Mouse (Mus musculus): ENCODE measurements around the gene Tomm7. TPM values are rescaled to one million over a fixed set of nuclear protein-coding genes. Genes with fewer than 3 reads are reported as not detected.

Gene Tomm7
- polyA plus RNA-seq, 1 experiment from 2014 or later = 84.0 TPM

- Histone ChIP-seq H3K4me1 (ENCODE audit: control insufficient read depth, insufficient read depth, low read length) (no peaks in the 10 kb centered on the region), H3K9me3 (ENCODE audit: control insufficient read depth, low read length) (no peaks in the 10 kb centered on the region), H3K4me2 (ENCODE audit: low read length) (no peak overlapping the region), H3K9ac (replicated peaks; ENCODE audit: low read length) (no peak overlapping the region), H3K4me3 (replicated peaks; ENCODE audit: low read depth, low read length) (no peak overlapping the region), H3K27me3 (ENCODE audit: control insufficient read depth, insufficient read depth, low read length) (no peaks in the 10 kb centered on the region), H3K27ac (replicated peaks; ENCODE audit: low read depth, low read length) (no peak overlapping the region), H3K36me3 (ENCODE audit: control insufficient read depth, insufficient read depth, low read length) (no peaks in the 10 kb centered on the region)
- ATAC-seq (ENCODE audit: low FRiP score, low TSS enrichment) = no peak
- DNase-seq = no peak
- 76% methylated on average over 5 of the region's 5 CpGs for WGBS
These were observed 22.0 kb upstream of the Tomm7 start for GRCm38 (mm10) chr5:23865941-23866340.

DNA sequence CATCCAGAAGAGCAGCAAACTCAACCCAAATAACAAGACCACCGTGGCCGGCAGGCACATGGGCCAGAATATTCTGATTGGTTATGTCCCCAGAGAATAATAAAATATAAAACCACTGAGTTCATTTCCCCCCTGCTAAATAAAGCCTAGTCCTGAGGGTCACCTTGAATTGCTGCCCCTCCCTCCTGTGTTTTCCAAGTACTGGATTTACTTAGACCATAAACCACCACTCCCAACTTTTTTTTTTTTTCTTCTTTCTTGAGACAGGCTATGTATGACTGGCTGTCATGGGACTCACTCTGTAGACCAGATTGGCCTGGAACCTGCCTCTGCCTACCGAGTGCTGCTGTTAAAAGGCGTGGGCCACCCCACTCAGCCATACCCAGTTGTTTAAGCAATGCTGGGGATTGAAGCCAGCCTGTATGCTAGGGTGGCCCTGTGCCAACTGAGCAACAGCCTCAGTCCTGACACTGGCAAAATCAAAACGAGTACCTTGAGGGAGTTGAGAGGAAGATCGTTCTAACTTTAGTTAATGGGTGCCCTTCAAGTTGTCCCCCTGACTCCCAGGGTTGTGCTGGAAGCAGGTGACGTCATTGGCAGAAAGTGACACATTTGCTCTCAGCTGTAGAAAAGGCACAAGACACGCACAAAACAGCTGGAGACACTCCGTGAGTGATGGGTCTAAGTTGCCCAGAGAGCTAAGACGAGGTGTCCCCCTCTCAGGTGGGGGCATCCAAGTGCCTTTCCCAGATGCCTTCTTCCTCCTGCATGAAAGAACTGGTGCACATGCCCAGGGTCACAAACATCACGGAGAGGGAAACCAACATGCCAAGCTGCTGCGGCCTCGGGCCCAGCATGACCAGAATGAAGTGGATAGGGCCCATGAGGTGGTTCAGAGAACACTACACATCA lies 20.3 kb upstream of the Tomm7 start:
- Histone ChIP-seq H3K4me3 (replicated peaks; ENCODE audit: low read depth, low read length) (no peak overlapping the region), H3K27ac (replicated peaks; ENCODE audit: low read depth, low read length) (no peak overlapping the region), H3K27me3 (ENCODE audit: control insufficient read depth, insufficient read depth, low read length) (no peaks in the 10 kb centered on the region), H3K9ac (replicated peaks; ENCODE audit: low read length) (no peak overlapping the region), H3K4me2 (ENCODE audit: low read length) (no peak overlapping the region), H3K4me1 (ENCODE audit: control insufficient read depth, insufficient read depth, low read length) (no peaks in the 10 kb centered on the region), H3K9me3 (ENCODE audit: control insufficient read depth, low read length) (no peaks in the 10 kb centered on the region), H3K36me3 (ENCODE audit: control insufficient read depth, insufficient read depth, low read length) (no peaks in the 10 kb centered on the region)
- WGBS = 92% methylated on average over 13 of the region's 13 CpGs
- ATAC-seq (ENCODE audit: low FRiP score, low TSS enrichment) (no peak), DNase-seq (no peak)

DNA sequence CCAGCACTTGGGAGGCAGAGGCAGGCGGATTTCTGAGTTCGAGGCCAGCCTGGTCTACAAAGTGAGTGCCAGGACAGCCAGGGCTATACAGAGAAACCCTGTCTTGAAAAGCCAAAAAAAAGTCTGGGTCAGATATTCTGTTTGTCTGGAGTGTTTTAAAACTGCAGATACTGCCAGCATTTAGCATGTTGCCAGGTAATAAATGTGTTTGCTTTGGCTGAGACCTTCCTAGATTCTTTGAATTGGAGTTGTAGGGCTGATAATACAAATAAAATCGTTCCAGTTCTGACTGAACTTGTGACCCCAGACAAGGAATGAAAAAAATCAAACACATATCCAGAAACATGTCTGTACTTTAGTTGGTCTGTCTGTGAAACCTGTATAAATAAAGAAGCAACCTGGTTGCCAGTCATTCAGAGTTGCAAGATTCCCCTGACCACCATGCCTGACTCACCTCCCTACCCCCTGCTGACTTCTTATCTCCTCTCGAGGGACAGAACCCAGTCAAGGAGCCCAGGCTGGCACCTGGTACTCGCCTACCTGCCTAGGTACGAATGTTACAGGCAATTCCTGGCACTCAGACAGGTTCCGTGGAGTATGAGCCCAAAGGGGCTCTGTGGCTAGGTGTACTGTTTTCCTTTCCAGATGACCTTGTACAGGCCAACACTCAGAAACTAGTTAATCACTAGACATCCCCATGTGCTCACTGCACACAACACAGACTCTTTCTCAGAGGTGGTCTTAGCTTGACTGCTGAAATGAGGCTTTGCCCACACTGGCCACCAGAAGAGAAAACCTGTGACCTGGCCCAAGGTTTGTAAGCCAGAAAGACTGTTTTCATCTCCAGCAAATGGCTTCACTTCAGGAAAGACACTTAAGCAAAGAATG lies 19.4 kb upstream of the Tomm7 start:
- no peaks in the 10 kb centered on the region for H3K27me3 ChIP-seq (ENCODE audit: control insufficient read depth, insufficient read depth, low read length)
- 85% methylated on average over 7 of the region's 7 CpGs for WGBS
- H3K4me3 ChIP-seq (replicated peaks; ENCODE audit: low read depth, low read length) = no peak overlapping the region
- no peak for ATAC-seq (ENCODE audit: low FRiP score, low TSS enrichment)
- no peak overlapping the region for H3K4me2 ChIP-seq (ENCODE audit: low read length)
- H3K4me1 ChIP-seq (ENCODE audit: control insufficient read depth, insufficient read depth, low read length) = no peaks in the 10 kb centered on the region
- peaks cover 3% of the 10 kb centered on the region; the same call in 1 of the 2 replicates for H3K36me3 ChIP-seq (ENCODE audit: control insufficient read depth, insufficient read depth, low read length)
- no peak for DNase-seq
- H3K27ac ChIP-seq (replicated peaks; ENCODE audit: low read depth, low read length) = no peak overlapping the region
- H3K9ac ChIP-seq (replicated peaks; ENCODE audit: low read length) = no peak overlapping the region
- no peaks in the 10 kb centered on the region for H3K9me3 ChIP-seq (ENCODE audit: control insufficient read depth, low read length)

DNA sequence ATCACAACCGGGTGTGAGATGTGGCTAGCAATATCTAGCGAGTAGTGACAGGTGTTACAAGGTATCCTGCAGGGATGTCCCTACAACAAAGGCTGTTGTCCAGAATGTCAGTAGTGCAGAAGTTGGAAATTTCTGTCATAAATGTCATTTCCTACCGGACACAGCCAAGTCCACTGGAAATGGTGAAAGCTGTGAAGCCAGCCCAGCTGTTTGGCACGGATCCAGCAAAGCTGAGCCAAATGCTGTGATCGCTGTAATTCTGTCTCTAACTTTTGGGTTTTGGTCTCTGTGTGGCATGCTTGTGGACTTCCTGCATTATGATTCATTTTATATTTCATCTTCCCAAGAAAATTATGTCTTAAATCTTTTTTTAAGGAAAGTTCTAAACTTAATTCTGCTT lies 18.3 kb upstream of the Tomm7 start:
- H3K4me2 ChIP-seq (ENCODE audit: low read length) = no peak overlapping the region
- H3K9ac ChIP-seq (replicated peaks; ENCODE audit: low read length) = no peak overlapping the region
- H3K27ac ChIP-seq (replicated peaks; ENCODE audit: low read depth, low read length) = no peak overlapping the region
- WGBS = 86% methylated on average over 5 of the region's 5 CpGs
- no peak for ATAC-seq (ENCODE audit: low FRiP score, low TSS enrichment)
- H3K4me1 ChIP-seq (ENCODE audit: control insufficient read depth, insufficient read depth, low read length) = no peaks in the 10 kb centered on the region
- H3K4me3 ChIP-seq (replicated peaks; ENCODE audit: low read depth, low read length) = no peak overlapping the region
- no peaks in the 10 kb centered on the region for H3K27me3 ChIP-seq (ENCODE audit: control insufficient read depth, insufficient read depth, low read length)
- DNase-seq = peak; percentile 20
- H3K36me3 ChIP-seq (ENCODE audit: control insufficient read depth, insufficient read depth, low read length) = peaks cover 11% of the 10 kb centered on the region; the same call in 1 of the 2 replicates
- H3K9me3 ChIP-seq (ENCODE audit: control insufficient read depth, low read length) = no peaks in the 10 kb centered on the region

DNA sequence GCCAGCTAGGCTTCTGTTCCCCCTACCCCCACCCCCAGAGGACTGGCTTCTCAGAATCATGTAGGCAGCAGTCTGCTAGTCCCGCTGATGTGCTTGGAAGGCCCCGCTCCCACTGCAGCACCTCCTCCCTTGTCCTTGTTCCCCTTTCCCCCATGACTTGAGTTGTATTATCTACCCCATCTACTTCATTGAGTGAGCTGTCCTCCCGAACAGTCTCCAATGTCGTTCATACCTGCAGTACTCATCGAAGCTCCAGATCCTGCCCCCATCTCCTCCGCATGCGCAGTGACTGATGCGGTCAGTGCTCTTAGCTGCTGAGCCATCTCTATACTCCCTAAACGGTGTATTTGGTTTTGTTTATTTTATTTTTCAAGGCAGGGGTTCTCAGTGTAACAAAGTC lies 17.8 kb upstream of the Tomm7 start:
- 95% methylated on average over 9 of the region's 9 CpGs for WGBS
- no peak for DNase-seq

DNA sequence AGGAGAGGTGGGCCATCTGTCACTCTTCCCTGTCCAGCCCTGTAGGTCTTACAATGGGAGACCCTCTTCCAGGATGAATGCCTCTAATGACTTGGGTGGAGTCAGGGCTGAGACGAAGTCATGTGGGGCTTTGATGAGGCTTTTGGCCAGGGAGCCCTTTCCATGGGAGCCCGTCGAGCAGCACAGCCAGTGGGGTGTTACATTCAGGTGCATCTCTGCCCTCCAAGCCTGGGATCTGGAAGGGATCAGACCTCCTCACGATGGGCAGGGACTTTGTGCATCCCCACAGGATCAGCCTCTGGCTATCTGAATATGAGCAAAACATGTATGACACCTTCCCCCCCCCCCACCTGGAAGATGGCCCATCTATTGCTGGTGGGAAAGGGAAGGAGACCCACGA lies 15.9 kb upstream of the Tomm7 start:
- no peak for DNase-seq
- Histone ChIP-seq H3K4me2 (ENCODE audit: low read length) (no peak overlapping the region), H3K9ac (replicated peaks; ENCODE audit: low read length) (no peak overlapping the region), H3K27me3 (ENCODE audit: control insufficient read depth, insufficient read depth, low read length) (no peaks in the 10 kb centered on the region), H3K9me3 (ENCODE audit: control insufficient read depth, low read length) (no peaks in the 10 kb centered on the region), H3K4me3 (replicated peaks; ENCODE audit: low read depth, low read length) (no peak overlapping the region), H3K27ac (replicated peaks; ENCODE audit: low read depth, low read length) (no peak overlapping the region), H3K4me1 (ENCODE audit: control insufficient read depth, insufficient read depth, low read length) (no peaks in the 10 kb centered on the region), H3K36me3 (ENCODE audit: control insufficient read depth, insufficient read depth, low read length) (peaks cover 33% of the 10 kb centered on the region)
- WGBS = 74% methylated on average over 5 of the region's 5 CpGs
- no peak for ATAC-seq (ENCODE audit: low FRiP score, low TSS enrichment)

More for the DNA sequence above, 17.8 kb upstream of the Tomm7 start:
- H3K27ac ChIP-seq (replicated peaks; ENCODE audit: low read depth, low read length) = no peak overlapping the region
- H3K4me1 ChIP-seq (ENCODE audit: control insufficient read depth, insufficient read depth, low read length) = no peaks in the 10 kb centered on the region
- no peaks in the 10 kb centered on the region for H3K9me3 ChIP-seq (ENCODE audit: control insufficient read depth, low read length)
- ATAC-seq (ENCODE audit: low FRiP score, low TSS enrichment) = no peak
- H3K27me3 ChIP-seq (ENCODE audit: control insufficient read depth, insufficient read depth, low read length) = no peaks in the 10 kb centered on the region
- H3K9ac ChIP-seq (replicated peaks; ENCODE audit: low read length) = no peak overlapping the region
- H3K36me3 ChIP-seq (ENCODE audit: control insufficient read depth, insufficient read depth, low read length) = peaks cover 14% of the 10 kb centered on the region
- H3K4me2 ChIP-seq (ENCODE audit: low read length) = no peak overlapping the region
- H3K4me3 ChIP-seq (replicated peaks; ENCODE audit: low read depth, low read length) = no peak overlapping the region

- H3K4me3 ChIP-seq (replicated peaks; ENCODE audit: low read depth, low read length) = no peak overlapping the region
- H3K4me2 ChIP-seq (ENCODE audit: low read length) = no peak overlapping the region
- peaks cover 40% of the 10 kb centered on the region for H3K36me3 ChIP-seq (ENCODE audit: control insufficient read depth, insufficient read depth, low read length)
- no peaks in the 10 kb centered on the region for H3K4me1 ChIP-seq (ENCODE audit: control insufficient read depth, insufficient read depth, low read length)
- no peaks in the 10 kb centered on the region for H3K27me3 ChIP-seq (ENCODE audit: control insufficient read depth, insufficient read depth, low read length)
- H3K9me3 ChIP-seq (ENCODE audit: control insufficient read depth, low read length) = no peaks in the 10 kb centered on the region
- 95% methylated on average over 1 of the region's 1 CpGs for WGBS
- no peak overlapping the region for H3K27ac ChIP-seq (replicated peaks; ENCODE audit: low read depth, low read length)
- no peak for DNase-seq
- ATAC-seq (ENCODE audit: low FRiP score, low TSS enrichment) = no peak
- H3K9ac ChIP-seq (replicated peaks; ENCODE audit: low read length) = no peak overlapping the region
These were observed 15.2 kb upstream of the Tomm7 start for GRCm38 (mm10) chr5:23859087-23859718.

DNA sequence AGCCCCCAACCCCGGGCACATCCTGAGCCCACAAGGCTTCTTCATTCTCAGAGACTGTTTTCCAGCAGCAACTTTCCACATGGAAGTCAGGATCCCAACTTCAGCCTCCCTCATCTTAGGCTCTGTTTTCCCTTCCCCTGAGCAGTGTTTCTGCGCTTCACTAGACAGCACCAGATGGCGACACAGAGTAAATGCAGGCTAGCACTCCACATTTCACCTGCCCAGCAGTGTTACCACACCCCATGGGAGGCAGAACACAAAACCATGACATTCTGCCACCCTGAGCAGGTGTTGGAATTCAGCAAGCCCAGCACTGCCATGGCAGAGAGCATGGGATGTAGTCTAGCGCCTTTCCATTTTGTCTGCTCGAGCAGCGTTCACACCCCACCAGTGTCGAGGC lies 14.7 kb upstream of the Tomm7 start:
- no peak overlapping the region for H3K4me3 ChIP-seq (replicated peaks; ENCODE audit: low read depth, low read length)
- no peaks in the 10 kb centered on the region for H3K9me3 ChIP-seq (ENCODE audit: control insufficient read depth, low read length)
- no peaks in the 10 kb centered on the region for H3K4me1 ChIP-seq (ENCODE audit: control insufficient read depth, insufficient read depth, low read length)
- 84% methylated on average over 7 of the region's 7 CpGs for WGBS
- H3K36me3 ChIP-seq (ENCODE audit: control insufficient read depth, insufficient read depth, low read length) = peaks cover 44% of the 10 kb centered on the region
- peak; percentile 16 for DNase-seq
- ATAC-seq (ENCODE audit: low FRiP score, low TSS enrichment) = no peak
- no peaks in the 10 kb centered on the region for H3K27me3 ChIP-seq (ENCODE audit: control insufficient read depth, insufficient read depth, low read length)
- H3K27ac ChIP-seq (replicated peaks; ENCODE audit: low read depth, low read length) = no peak overlapping the region
- H3K9ac ChIP-seq (replicated peaks; ENCODE audit: low read length) = no peak overlapping the region
- no peak overlapping the region for H3K4me2 ChIP-seq (ENCODE audit: low read length)
